Mouse (Mus musculus): Measurements from ENCODE around the gene Polm.

Polm gene

GRCm38 (mm10) chr11:5804174-5804573, 33.6 kb downstream of the Polm start:
- DNase-seq (ENCODE audit: low spot score in 2 of 2) = no peak

- DNase-seq (ENCODE audit: low spot score in 2 of 2) = no peak
Measured at GRCm38 (mm10) chr11:5803551-5803981, 34.2 kb downstream of the Polm start, which contains the start of gene Pgam2. Gene Pgam2 (minus strand): TSS chr11:5803733.

- DNase-seq (ENCODE audit: low spot score in 2 of 2) = no peak
Measured at GRCm38 (mm10) chr11:5802457-5803217, 35.2 kb downstream of the Polm start.

DNA sequence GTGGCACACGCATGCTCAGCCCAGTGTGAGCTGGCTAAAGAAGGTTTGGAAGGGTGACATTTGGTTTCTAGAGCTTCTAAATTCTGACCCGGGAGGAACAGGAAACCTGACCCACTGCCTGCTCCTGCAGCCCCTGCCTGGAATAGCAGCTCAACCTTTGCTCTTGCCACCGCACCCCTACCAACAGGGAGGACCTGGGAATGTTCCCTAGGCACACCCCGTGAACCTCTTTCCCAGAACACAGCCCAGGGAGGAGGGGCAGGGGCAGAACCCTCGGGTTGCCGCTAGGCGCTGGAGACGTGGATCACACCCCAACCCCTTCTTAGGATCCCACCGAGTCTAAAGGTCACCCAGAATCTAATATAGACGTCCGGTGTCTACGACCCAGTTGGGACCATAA, 35.8 kb downstream of the Polm start:
- no peak for DNase-seq (ENCODE audit: low spot score in 2 of 2)

DNA sequence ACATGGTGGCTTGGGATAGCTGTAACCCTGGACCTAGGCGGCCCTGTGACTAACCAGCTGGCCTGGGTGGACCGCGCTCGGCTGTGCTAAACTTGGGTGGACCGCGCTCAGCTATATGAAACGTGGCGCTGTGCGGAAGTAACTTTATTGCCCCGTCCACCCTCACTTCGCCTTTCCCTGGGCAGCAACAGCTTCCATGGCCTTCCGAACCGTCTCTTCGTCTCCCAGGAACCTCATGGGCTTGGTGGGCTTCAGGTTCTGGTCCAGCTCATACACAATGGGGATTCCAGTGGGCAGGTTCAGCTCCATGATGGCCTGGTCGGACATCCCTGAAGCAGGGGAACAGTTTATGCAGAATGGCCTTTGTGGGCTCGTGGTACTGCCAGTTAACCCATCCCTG, 36.3 kb downstream of the Polm start:
- no peak for DNase-seq (ENCODE audit: low spot score in 2 of 2)

DNA sequence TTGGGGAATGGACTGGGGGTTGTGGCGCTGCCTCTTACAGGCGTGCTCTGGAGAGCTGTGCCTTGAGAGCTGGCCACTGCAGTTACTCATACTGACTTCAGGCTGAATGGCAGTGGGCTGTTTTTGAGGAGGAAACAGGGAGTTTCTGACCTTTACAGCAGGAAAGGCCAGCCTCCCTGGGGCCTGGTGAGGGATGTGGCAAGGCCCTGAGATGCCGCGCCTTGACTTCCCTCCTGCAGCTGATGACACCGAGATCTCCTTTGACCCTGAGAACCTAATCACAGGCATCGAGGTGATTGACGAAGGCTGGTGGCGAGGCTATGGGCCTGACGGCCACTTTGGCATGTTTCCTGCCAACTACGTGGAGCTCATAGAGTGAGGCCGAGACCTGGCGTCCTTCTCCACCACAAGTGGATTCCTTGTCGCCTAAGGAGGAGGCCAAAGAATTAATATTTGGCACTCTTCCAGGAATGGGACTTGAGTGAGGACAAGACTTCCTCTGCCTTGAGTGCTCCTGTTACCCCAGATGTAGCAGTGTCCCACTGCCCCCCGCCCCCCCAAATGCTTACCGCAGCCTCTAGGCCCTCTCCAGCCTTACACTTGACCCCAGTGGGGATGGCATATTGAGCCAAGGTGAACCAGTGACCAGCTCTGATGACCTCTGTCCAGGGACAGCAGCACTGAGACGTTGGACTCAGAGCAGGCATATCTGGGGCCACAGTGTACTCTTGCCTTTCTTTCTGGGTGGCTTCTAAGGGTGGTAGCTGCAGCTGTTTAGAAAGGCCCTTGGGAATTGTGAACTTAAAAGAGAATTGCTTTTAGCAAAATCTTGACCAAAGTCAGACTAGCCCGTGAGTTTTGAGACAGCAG, 38.0 kb downstream of the Polm start:
- no peak for DNase-seq (ENCODE audit: low spot score in 2 of 2)

DNA sequence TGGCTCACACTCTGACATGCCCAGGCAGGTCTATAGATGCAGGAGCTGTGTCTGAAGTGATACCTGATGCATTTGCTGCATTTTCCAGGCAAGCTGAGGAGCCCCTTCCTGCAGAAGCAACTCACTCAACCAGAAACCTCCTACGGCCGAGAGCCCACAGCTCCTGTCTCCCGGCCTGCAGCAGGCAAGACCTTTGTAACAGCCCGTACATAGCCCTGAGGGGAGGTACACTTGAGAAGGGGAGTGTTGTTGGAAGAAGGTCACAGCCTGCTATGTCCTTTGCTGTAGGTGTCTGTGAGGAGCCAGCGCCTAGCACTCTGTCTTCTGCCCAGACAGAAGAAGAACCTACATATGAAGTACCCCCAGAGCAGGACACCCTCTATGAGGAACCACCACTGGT, 39.9 kb downstream of the Polm start:
- no peak for DNase-seq (ENCODE audit: low spot score in 2 of 2)

DNA sequence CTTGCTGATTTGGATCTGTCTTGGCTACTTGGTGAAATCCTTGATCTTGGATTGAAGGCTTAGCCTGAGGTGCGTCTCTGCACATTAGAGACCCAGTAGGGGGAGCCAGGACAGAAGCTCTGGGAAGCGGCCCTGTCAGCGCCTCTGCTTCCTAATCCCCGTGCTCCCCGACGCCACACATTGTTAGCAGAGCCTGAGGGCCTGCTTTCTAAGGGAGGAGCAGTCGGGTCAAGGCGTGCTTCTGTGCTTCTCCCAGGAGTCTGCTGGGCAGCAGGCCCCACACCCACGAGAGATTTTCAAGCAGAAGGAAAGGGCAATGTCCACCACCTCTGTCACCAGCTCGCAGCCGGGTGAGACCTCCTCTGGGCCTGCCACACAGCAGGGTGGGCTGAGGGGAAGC, 40.4 kb downstream of the Polm start:
- no peak for DNase-seq (ENCODE audit: low spot score in 2 of 2)

- DNase-seq (ENCODE audit: low spot score in 2 of 2) = no peak
Measured at GRCm38 (mm10) chr11:5796939-5797338, 40.9 kb downstream of the Polm start.

- no peak for DNase-seq (ENCODE audit: low spot score in 2 of 2)
Measured at GRCm38 (mm10) chr11:5795706-5796105, 42.1 kb downstream of the Polm start.

DNA sequence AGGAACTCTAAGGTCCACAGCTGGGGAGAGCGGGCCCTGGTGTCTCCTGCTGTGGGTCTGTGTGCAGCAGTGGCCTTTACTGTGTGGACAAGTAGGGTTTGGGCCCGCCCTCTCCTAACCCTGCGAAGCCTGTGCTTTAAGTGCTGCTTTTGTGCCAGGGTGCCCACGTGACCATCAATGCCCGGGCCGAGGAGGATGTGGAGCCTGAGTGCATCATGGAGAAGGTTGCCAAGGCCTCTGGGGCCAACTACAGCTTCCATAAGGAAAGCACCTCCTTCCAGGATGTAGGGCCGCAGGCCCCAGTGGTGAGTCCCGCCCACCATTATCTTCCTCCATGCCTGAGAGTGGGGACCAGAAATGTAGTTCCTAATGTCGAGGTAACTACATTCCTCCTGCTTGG, 42.5 kb downstream of the Polm start:
- DNase-seq (ENCODE audit: low spot score in 2 of 2) = no peak

DNA sequence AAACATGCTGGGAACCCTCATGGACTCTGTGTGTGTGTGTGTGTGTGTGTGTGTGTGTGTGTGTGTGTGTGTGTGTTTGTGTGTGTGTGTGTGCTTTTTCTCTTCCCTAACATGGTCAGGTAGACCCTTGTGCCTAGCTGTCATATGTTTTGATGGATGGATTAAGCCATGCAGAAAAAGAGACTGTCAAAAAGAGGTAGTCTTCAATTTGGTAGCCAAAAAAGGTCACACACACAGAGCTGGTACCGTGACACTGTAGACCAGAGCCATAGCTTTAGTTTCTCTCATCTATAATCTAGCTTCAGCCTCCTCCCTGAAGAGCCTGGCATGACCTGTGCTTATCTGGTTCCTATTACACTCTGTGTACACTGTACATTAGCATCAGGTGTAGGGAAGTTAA, 47.4 kb downstream of the Polm start:
- no peak for DNase-seq (ENCODE audit: low spot score in 2 of 2)

- DNase-seq (ENCODE audit: low spot score in 2 of 2) = peak in 1 of 2 experiments; percentile 59
Measured at GRCm38 (mm10) chr11:5789754-5790333, 48.0 kb downstream of the Polm start.

DNA sequence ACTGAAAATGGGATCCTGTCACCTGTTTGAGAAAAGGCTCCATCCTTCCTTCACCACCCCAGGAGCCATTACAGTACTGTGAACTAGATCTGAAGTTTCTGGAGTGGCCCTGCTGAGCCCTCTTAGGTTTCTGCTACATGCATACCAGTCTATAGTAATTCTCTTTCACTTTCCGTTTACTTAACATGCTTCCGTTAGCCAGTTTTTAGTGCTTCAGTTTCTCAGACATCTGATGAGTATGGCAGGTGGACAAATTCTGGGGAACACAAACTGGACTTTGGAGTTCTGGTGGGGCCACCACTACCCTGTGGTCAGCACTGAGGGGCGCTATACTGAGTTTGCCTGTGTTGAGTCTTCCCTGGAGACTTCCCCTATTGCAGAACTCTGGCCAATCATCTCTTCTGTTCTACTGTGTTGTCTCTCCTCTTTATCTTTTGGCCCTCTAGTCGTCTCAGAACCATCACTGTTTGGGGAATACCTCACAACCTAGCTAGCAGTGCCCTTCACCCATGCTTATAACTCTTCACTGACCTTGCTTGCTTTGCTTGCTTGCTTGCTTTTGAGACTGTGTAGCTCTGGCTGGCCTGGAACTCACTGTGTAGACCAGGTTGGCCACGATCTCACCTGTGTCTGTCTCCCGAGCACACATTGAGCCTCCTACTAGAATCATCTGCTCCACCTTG, 48.6 kb downstream of the Polm start:
- DNase-seq (ENCODE audit: low spot score in 2 of 2) = peak; percentile 38 to 45

GRCm38 (mm10) chr11:5788056-5789014, 49.5 kb downstream of the Polm start, which contains the start of gene Dbnl:
Gene Dbnl (plus strand): TSS chr11:5788488.
- DNase-seq (ENCODE audit: low spot score in 2 of 2) = peak; percentile 98

- DNase-seq (ENCODE audit: low spot score in 2 of 2) = no peak
Measured at GRCm38 (mm10) chr11:5787671-5788055, 50.2 kb downstream of the Polm start.

DNA sequence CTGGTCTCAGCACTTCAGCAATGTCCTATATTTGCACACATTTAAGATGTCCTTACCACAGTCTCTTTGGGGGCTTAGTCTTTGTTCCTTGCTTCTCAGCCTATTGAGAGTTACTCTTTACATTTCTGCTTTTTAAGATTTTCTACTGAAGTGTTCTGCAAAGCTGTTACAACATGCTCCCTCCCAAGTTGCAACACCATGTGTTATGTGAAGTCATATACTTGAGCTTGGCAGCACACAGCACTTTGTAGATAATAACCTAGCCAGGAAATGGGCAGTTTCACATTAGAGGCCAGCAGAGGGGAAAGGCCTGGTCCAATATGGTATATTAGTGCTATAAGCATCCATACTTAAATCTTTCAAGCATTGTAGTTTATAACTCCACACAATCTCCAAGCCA, 52.1 kb downstream of the Polm start:
- no peak for DNase-seq (ENCODE audit: low spot score in 2 of 2)

DNA sequence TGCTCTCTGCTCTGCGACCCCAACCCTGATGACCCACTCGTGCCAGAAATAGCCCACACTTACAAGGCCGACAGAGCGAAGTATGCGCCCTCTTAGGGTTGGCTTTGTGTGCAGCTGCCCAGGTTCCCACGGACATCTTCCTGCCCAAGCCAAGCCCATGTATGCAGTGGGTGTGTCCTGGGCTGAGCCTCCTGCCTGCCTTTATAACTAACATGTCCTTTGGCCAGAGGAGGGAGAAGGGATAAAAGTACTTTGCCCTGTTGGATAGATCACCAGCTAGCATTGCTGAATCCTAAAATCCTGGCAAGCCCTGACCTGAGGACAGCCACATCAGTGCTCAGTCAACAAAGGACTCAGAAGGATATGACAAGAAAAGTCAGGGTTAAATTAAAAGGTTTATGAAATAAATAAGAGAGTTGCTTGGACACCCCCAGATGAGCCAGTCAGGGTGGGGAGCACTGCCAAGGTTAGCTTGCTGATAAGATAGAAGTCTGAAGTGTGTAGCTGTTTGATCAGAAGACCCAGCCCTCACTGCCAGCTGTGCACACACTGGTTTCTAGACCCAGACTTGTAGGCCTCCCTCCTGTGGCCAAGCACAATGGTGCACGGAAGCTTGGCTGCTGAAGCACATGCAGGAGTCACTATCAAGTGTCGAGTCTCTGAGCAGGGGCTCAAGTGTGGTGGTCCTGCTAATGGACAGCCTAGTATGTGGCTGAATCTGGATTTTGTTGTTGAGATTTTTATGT, 55.4 kb downstream of the Polm start:
- no peak for DNase-seq (ENCODE audit: low spot score in 2 of 2)

DNA sequence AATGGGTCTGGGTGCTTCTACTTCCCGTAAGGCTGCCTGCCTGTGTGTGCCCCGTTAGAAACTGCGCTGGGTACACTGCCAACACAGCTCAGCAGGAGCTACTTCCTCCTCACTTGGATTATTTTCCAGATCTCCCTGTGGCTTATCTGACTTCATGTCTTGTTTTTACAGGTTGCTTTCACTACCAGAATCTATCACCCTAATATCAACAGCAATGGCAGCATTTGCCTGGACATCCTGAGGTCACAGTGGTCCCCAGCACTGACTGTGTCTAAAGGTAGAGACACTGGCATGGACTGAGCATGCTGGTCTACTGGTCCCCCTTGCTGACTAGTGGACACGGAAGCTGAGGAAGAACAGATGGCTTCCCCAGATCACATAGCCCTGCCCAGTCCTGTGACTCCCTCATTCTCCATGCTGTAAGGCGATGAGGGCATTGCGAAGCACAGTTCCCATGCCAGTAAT, 57.7 kb downstream of the Polm start:
- no peak for DNase-seq (ENCODE audit: low spot score in 2 of 2)

- DNase-seq (ENCODE audit: low spot score in 2 of 2) = no peak
Measured at GRCm38 (mm10) chr11:5778481-5778880, 59.3 kb downstream of the Polm start.

Data from natural killer cell, adult 2 months (primary cell).